Mouse (Mus musculus) heart, adult 18-20 months (tissue): Measurements from ENCODE around the gene I830077J02Rik. TPM values are rescaled to one million over a fixed set of nuclear protein-coding genes. Genes with fewer than 3 reads are reported as not detected.
"Not testable (repeated sequence)": the region's sequence is repeated elsewhere in the genome, so short reads cannot be mapped to it uniquely, and the experiment has no call there.

Experiments used
- DNase-seq, 2 experiments: peaks; one replicate each; pipeline ENCODE4 v3.0.0; 2021 to 2022; ENCODE audit warnings: mixed read lengths in 1 of 2
- long read RNA-seq, 2 experiments: library from polyadenylated mRNA; stranded (forward); transcript quantifications; one replicate each; pipeline ENCODE4 v2.0.0; 2021
- total RNA-seq, 2 experiments: library from RNA; stranded (reverse); gene quantifications; 2 replicates each; pipeline ENCODE4 v1.2.3; 2021

Gene I830077J02Rik
- under 1 TPM; 0.15 to 0.41 TPM for total RNA-seq
- long read RNA-seq, experiment 1, partial matches to known transcripts = 0 of 1 reads
- long read RNA-seq, experiment 1, other reads (novel, unspliced or antisense) = 1 of 1 reads
- long read RNA-seq, experiment 2 = 0 reads

DNA sequence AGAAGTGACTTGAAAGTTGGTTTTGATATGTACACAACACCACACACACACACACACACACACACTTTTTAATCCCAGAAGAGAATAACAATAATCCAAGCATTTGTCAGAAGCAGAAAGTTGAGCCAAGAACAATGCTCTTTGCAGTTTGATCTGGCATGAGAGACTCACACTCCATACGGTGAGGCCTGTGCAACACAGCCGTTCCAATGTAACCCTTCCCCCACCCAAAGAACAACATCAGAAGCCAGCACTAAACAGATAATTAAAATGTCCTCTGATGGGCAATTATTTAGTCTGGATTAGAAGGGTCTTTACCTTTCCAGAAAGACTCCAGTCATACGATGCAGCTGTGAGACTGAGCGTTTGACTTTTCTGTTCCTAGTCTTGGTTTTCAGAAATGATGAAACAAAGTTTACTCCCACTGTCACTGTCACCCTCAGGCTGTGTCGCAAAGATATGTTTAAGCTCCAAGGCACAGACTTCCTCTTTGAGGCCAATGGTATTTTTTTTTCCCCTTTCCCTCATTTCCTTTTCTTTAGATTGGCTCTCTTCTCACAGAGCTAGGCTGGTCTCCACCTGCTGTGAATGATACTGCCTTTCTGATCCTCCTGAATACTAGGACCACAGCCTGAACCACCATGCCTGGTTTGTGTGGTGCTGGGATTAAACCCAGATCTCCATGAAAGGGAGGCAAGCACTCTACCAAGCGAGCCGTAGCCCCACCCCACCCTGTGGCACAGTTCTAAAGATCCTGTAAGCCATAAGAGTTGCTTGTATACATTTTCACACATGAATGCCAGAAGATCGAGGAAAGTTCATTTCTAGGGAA is at the start of gene I830077J02Rik:
Gene I830077J02Rik, minus strand, starts transcription at position 425 of the 832 bp plus-strand sequence.
- DNase-seq = peak in 1 of 2 experiments; percentile 24

DNA sequence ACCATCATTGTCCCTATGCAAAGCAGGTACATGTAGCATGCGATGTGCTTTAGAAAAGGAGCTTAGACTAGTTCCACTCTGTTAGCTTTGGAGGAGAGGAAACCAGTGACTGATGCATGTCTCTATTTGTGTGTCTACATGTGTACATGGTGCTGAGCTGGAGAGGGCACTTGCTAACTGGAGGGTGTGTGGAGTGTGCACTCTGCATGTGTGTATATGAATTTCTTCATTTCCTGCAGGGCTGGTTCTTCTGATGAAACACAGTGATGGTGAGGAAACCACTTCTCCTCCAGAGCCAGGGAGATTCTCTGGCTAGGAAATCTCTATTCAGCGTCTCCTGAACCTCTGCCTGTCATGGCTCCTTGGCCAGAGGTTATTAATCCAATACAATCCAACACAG is 41.7 kb upstream of the I830077J02Rik start:
- no peak for DNase-seq

DNA sequence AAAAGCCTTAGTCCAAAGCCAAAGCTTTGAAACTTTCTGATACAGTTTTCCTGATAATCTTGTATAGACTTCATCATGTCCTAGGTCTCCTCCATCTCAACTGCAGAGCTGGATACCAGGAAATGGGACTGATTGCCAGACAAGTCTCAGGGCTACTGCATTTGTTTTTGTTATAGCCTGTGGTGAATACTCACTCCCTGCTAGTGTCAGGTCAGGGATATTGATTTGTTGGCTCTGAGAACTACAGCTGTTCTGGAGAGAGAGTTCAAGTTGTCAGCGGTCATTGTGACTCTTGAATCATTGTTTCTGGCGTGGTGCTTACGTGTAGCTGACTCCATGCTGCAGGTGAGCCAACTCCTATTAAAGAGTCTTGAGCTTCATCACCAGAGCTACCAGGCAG is 40.9 kb upstream of the I830077J02Rik start, which contains the start of gene Ovgp1:
Gene Ovgp1, plus strand, starts transcription at position 301 of the 400 bp plus-strand sequence.
- no peak for DNase-seq

DNA sequence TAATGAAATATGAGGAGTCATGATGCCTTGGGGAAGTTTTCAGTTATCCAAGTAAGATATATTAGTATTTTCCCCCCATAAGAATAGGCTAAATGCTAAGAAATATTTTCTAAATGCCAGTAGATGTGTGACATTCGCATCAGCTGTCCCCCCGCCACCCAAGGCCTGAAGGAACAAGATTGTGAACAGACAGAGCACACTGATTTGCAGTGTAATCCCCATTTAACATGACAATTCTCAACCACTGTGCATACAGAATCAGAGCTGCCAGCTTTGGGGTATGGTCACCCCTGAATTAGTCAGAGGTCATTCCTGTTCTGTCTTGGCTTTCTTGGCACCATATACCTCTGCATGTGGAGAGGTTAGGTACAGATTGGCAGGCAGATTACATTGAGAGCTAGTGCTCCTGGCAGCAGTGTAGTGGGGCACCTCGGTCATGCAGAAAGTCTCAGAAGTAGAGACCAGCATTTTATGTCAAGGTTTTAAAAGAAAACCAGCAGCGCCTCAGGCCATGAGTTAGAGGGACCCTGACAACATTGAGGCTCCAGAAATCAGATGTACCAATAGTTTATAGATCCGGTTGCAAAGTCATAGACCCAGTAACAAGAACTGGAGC is 39.5 kb upstream of the I830077J02Rik start:
- no peak for DNase-seq

DNA sequence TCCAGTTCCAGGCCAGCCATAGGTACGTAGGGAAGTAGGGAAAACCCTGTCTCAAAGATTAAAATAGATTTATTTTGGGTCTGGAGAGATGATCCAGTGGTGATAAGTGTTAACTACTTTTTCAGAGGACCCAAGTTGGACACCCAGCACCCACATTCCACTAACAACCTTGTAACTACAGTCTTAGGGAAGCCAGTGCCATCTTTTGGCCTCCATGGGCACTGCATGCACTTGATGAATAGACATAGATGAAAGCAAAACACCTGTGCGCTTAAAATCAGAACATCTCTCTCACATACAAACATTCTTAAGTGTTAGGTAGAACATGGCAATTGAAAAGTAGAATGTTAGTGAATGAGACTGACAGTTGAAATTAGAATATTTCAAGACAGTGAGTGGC is 28.2 kb upstream of the I830077J02Rik start:
- DNase-seq = no peak

DNA sequence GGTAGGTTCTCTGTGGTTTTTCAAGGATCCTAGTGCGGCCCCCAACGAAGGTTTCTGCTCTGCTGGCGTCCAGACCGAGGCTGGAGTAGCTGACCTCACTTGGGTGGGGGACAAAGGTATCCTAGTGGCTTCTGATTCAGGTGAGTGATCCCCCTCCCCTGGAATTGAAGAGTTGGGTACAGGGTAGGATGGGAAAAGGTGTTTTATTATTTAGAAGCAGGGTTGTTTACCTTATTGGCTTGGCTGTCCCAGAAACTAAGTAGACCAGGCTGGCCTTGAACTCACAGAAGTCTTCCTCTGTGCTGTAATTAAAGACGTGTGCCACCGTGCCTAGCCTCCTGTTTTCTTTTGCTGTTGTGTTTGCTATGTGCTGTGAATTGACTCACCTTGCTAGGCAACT is 27.5 kb upstream of the I830077J02Rik start, which contains the start of gene Atp5f1:
Gene Atp5f1, minus strand, starts transcription at position 101 of the 400 bp plus-strand sequence.
- DNase-seq = no peak

DNA sequence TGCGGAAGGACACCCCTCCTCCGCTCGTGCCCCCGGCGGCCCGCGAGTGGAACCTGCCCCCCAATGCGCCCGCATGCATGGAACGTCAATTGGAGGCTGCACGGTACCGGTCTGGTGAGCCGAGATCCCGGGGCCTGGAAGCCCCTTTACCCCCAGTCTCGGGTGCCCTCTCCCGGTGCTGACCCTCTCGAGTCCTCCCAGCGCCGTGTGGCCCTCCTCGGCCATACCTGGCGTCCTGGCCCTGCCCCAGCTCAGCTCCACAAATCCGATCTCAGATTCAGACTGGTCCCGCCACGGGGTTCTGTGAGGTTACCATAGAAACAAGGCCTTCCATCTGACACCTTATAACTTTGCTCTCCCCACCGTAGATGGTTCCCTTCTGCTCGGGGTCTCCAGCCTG is 27.1 kb upstream of the I830077J02Rik start:
- DNase-seq = no peak

DNA sequence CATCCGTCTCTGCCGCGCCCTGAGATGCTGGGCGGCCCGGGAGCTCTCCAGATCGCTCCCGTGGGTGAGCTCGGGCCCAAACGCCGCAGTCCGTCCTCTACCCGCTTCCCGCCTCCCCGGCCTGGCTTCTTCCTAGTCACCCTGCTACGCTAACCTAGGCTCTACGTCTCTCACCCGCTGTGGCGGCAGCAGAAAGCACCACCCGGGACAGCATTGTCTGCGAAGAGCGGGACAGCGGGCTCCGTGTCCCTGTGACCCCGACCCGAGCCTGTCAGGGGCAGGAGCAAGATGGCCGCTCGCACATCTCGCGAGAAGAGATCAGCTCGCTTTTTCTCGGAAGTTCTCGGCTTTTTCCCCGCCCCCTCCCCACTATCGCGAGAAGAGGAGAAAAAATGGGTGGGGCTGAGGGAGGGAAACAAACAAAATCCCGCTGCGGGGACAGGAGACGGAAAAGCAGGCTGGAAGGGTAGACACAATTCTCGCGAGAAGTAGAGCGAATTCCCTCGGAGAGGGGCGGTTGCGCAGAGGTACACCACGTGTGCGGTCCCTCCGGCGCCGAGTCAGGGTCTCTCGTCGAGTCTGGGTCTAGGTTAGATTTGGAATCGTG is 26.6 kb upstream of the I830077J02Rik start, which contains the start of gene Wdr77:
Gene Wdr77, plus strand, starts transcription at position 396 of the 607 bp plus-strand sequence.
- DNase-seq = peak; percentile 97 to 99

DNA sequence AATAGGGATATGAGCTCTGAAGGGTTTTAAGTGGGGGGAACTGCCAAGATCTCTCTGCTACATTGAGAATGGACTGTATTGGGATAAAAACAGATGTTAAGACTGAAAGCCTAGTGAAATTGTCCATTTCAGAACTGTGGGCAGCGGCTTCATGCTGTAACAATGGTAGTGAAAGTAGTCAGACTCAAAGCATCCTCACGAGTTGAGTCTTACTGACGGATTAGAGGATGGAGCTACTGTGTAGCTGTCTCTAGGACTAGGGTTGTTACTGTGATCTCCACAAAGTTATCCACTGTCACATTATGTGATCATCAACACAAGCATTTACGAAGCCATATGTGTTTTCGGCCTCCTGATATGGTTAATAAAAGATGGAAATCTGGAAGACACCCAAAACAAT is 25.7 kb upstream of the I830077J02Rik start:
- no peak for DNase-seq

DNA sequence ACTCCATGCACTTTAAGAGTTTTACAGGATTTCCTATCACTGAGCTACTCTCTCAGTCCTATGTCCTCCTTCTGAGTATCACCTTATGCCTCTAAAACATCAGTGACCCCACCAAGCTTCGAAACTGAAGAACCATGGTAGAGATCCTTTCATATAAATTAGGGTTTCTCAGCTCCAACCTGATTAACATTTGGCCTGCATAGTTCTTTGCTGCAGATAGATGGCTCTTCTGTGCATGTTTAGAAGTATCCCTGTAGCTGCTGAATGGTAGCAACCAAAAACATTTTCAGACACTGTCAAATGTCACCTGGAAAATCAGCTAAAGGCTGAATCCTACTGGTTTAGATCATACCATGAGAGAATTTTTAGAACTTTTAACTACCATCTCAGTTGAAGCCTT is 24.8 kb upstream of the I830077J02Rik start:
- DNase-seq = no peak

DNA sequence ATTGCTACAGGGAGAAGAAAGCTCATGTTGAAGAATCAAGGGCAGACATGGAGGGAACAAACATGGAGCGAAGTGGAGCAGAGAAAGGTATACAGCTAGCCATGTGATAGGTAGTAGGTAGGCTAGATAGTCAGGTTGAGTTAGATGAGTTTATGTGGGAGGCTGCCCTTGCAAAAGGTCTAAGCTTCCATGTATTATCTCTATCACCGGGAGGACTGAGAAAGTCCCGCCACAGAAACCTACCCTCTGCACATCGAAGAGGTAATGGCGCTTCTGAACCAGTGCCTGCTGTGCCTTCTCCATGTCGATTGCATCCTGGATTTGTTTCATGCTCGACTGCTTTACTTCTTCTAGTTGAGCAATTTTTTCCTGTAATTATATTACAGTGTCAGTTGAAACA is 18.9 kb upstream of the I830077J02Rik start:
- DNase-seq = no peak

DNA sequence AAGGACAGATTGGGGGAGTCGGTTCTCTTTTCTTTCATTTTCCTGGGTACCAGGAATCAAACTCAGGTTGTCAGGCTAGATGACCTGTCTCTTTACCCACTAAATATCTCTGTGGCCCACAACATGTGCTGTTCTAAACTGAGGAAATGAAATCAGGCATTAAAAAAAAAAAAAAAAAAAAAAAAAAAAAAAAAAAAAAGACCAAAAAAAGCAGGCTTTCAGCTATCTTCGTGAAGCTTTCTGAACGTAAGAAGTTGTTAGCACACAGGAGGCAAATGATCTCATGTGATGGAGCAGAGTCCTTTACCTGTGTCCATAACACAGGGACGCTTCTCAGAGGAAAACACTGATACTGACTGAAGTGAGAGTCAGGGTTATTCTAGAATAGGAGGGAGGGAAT is 3.6 kb upstream of the I830077J02Rik start:
- DNase-seq = no peak

DNA sequence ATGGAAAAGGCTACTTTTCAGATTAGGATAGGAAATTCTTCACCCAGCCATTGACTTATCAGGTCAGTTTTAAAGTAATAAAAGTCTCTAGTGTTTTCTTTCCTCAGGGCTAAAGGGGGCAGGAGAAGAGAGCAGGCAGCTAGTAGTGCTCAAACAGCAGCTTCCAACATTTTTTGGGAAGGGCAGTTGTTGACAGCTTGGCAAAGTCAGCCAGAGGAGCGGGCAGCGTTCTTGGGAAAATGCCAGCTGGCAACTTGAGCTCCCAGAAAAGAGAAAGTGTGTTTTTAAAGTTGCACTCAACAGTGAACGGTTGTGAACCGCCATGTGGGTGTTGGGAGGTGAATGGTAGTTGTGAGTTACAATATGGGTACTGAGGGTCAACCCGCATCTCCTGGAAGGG is 2.6 kb upstream of the I830077J02Rik start:
- peak; percentile 76 to 78 for DNase-seq

DNA sequence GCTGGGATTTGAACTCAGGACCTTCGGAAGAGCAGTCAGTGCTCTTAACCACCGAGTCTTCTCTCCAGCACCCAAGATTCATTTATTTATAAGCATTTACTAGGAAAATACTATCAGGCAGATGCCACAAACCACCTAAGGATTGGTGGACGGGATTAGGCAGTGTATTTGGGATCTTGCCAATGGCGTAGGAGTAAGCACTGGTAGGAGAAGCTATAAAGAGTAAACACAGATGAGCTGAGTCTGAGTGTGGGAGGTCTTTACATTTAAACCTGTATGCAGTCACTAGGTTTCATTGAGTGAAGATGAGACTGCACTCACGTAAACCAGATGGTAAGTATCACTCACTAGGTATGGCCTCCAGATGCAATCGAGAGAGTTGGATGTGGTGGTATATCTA is 1.5 kb upstream of the I830077J02Rik start:
- DNase-seq = no peak

DNA sequence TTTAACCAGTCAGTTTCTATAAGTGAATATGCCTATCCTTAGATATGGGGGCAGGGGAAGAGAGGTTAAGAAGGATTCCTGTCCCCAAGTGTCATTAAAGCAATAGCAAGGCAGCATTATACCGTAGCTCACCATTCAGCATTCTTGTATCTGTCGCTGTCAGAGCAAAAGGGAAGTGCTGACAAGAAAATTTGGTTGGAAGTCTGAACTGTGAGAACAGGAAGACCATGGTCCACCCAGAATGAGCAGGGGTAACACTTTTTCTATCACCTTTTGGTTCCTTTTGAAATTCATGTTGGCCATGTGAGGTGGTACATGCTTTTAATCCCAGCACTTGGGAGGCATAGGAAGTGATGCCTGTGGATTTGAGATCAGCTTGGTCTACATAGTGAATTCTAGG is 1.4 kb downstream of the I830077J02Rik start:
- no peak for DNase-seq

DNA sequence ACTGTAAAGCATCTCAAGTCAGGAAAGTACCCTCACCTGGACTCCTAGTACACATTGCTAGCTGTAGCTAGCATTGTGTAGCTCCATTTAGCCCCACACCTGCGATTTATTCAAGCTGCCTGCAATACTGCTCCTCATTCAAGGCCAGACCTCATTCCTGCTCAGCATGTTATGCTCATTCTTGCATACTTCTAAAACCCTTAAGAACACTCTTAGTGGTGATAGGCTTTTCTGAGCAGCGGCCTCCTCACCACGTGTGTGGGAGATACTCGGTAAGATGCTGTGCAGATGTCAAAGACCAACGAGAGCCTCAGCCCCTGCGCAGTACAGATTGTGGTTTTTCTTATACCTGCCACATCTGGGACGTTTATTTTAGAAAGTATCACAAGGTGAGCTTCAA is 2.6 kb downstream of the I830077J02Rik start:
- DNase-seq = no peak

DNA sequence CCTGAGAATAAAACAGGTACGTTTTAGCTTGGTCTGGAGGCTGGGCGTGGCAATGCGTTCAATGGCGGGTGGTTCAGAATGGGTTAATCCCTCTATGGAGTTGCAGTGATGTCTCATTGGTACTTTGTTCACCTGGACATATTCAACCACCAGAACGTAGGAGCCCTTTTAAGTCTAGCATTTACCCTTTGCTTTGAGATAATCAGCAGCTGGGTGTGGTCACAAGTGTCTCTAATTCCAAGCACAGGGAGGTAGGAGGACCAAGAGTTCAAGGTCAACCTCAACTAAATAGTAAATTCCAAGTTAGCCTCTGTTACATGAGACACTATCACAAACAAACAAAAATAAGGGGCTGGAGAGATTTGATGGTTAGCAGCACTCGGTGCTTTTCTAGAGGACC is 3.7 kb downstream of the I830077J02Rik start:
- DNase-seq = no peak

DNA sequence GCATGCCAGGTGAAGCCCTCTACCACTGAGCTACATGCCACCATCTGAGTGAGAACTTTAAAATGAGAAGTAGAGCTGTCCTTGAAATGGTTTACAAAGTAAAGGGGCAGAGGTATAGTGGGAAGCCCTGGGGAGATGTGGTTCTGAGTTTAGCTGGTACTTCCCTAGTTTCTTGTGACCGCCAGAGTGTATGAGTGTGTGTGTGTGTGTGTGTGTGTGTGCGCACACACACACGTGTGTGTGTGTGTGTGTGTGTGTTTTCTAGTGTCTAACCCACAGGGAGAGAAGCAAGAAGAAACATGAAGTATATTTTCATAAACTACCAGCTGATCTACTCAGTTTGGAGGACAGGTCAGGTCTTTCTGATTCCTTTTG is 4.3 kb downstream of the I830077J02Rik start:
- DNase-seq = no peak

DNA sequence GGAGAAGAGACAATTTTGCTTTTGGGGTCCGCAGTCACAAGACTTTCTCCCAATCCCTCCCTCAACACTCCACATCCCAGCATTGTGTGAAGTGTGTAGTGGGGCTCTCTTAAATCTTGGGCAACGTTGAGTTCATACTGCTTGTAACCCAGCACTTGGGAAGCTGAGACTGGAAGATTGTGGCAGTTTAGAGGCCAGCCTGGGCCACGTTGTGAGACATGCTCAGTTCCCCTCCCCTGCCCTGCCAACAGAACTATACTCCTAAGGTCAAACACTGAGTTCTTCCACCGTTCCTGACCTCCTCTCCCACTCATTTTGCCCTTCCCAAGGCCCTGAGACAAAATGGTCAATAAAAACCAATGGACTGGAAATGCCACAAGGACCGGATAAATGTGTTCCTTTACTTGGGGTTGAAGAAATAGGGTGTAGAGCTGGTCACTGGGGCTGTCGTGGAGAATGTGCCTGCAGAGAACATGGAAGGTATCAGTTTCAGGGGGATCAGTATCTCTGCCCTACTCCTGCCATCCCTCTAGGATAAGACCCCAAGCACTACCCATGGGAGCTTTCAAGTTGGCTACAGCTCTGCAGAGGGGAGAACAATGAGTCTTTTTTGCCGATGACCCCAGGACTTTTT is 4.8 kb downstream of the I830077J02Rik start:
- DNase-seq = no peak

DNA sequence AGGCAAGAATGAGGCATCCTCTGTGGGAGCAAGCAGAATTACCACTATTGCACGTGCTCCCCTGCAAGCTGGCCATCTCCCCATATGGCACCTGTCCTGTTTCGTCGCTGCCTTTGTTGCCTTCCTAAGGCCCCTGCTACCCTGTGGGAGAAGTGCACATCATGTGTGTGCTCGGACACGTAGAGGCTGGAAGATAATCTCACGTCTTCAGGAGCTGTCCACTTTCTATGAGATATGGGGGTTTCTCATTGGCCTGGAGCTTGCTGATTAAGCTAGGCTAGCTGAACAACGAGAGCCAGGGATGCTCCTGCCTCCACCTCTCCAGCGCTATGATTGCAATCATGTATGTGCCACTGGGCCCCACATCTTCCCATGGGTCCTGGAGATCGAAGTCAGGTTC is 7.8 kb downstream of the I830077J02Rik start:
- DNase-seq = no peak

DNA sequence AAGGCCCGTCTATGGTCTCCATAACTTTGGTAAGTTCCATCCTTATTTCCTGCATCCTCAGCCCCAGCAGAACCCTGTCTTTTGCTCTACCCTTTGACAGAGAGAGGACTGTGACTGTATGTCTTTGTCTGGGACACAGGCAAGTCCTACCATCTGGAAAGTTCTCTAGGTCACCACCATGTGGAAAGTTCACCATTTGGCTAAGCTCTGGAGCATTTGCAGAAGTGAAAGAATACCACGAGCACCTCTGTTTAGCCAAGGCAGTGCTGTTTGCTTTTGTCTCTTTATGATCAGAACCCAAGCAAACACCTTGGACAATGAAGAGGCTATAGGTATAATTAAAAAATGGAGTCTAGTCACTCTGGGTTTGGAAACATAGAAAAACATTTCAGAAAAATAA is 10.5 kb downstream of the I830077J02Rik start:
- DNase-seq = no peak

DNA sequence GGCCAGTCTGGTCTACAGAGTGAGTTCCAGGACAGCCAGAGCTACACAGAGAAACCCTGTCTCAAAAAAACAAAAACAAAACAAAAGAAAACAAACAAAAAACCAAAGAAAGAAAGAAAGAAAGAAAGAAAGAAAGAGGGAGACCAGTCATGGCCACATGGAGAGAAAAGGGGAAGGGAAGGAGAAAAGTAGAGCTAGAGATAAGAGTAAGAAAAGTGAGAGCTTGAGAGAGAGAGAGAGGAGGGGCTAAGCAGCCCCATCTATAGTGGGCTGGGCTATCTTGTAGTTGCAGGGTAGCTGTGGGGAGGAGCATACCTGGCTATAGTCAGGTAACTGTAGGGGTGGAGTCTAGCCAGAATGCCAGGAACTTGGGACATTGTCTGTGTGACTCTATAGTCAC is 11.7 kb downstream of the I830077J02Rik start:
- DNase-seq = not testable (repeated sequence)
